Mouse (Mus musculus) CH12F3 (cell line): Measurements from ENCODE around the gene Rab8a.

Experiments
- in situ Hi-C: fragments of 300-500 bp; cut with MboI; formaldehyde crosslinking; loops from 2 replicates; pipeline ENCODE4 v1.14.3; 2020; ENCODE audit warnings: low sequenced_read_pairs

Rab8a gene

GRCm38 (mm10) chr8:72210222-72210621 lies 49.2 kb downstream of the Rab8a start:
- in situ Hi-C loops, result no loop called here

- in situ Hi-C loops, result no loop called here
Measured at GRCm38 (mm10) chr8:72210710-72211109, 49.7 kb downstream of the Rab8a start.

DNA sequence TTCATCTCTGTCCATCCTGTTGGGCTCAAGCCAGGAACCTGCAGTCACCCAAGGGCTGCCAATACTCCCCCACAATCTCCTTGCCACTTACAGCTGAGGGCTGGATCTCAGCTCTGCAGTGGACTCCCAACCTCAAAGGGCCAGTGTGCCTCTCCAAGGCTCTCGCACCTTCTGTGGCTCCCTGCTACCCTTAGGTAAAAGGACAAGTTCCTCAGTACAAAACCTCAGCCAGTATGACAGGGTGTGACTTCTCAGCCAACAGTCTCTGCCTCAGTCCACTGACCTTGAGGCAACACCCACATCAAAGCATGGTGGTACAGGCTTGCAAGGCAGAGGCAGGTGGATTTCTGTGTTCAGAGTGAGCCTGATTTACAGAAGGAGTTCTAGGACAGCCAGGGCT lies 50.8 kb downstream of the Rab8a start:
- in situ Hi-C loops, result no loop called here

GRCm38 (mm10) chr8:72212751-72213150 lies 51.8 kb downstream of the Rab8a start, which contains the start of gene Cib3:
Gene Cib3 (minus strand): TSS chr8:72212837.
- in situ Hi-C loops, result no loop called here

- in situ Hi-C loops, result no loop called here
Measured at GRCm38 (mm10) chr8:72213536-72213935, 52.5 kb downstream of the Rab8a start, which contains the start of gene Gm11034. Gene Gm11034 (minus strand): TSS chr8:72213636.

- in situ Hi-C loops, result loop anchor here (5.0 kb wide), 1 partner anchor 33 kb away; no protein-coding TSS in a partner anchor
Measured at GRCm38 (mm10) chr8:72215060-72215459, 54.1 kb downstream of the Rab8a start.

DNA sequence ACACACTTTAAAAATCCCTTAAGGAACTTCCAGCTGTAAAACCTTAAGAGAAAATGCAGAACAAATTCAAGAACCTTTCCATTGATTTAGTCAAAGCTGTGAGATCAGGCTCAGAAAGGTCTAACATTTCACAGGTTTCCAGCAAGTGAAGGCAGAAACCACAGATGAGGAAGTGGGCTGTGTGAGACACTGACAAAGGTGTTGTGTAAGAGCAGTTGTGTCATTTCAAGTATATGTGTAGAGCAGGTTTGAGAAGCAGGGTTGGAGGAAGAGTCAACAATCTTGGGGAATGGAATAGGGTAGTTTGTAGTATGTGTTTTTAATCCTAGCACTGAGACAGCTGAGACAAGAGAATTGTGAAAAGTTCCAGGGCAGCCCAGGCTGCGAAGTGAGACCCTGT lies 54.9 kb downstream of the Rab8a start:
- in situ Hi-C loops, result loop anchor here (5.0 kb wide), 1 partner anchor 34 kb away; no protein-coding TSS in a partner anchor

GRCm38 (mm10) chr8:72218781-72219540 lies 58.0 kb downstream of the Rab8a start:
- in situ Hi-C loops, result loop anchor here (5.0 kb wide), 1 partner anchor 37 kb away; no protein-coding TSS in a partner anchor

DNA sequence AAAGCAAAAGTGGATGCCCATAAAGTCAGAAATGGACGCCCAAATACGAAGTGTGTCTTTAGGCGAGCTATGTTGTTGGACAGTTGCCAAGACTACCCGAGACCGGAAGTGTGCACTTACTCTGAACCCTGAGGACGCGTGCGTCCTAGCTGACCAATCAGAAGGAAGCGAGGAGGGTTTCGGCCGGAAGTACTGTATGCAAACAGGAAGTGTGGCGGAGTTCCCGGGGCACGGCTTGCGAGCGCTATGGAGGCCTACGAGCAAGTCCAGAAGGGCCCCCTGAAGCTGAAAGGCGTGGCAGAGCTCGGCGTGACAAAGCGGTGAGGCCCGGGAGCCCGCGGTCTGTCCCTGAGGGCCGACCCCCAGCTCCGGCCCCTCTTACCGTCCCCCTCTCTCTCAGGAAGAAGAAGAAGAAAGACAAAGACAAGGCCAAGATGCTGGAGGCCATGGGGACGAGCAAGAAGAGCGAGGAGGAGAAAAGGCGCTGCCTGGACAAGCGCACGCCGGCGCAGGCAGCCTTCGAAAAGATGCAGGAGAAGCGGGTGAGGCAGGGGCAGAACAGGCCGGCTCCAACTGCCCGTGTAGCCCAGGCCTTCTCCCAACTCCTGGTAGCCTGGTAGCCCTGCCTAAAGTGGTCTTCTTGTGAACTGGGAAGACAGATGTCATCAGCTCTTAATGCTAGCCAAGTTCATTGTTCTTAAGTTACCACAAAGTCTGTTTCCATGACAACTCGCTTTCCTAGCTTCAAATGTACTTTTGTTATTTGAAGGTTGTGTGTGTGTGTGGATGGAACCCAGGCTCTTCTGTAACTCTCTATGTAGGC lies 58.8 kb downstream of the Rab8a start, which contains the start of gene Fam32a:
Fam32a (plus strand) TSS at position 190 of the 823 bp plus-strand sequence.
- in situ Hi-C loops, result loop anchor here (5.0 kb wide), 1 partner anchor 37 kb away; no protein-coding TSS in a partner anchor

- in situ Hi-C loops, result no loop called here
Measured at GRCm38 (mm10) chr8:72220758-72221157, 59.8 kb downstream of the Rab8a start.

GRCm38 (mm10) chr8:72222656-72223055 lies 61.7 kb downstream of the Rab8a start:
- in situ Hi-C loops, result no loop called here
